Mouse (Mus musculus): Measurements from ENCODE around the gene Gm37240.
"Not testable (repeated sequence)": the region's sequence is repeated elsewhere in the genome, so short reads cannot be mapped to it uniquely, and the experiment has no call there.

Gene Gm37240

DNA sequence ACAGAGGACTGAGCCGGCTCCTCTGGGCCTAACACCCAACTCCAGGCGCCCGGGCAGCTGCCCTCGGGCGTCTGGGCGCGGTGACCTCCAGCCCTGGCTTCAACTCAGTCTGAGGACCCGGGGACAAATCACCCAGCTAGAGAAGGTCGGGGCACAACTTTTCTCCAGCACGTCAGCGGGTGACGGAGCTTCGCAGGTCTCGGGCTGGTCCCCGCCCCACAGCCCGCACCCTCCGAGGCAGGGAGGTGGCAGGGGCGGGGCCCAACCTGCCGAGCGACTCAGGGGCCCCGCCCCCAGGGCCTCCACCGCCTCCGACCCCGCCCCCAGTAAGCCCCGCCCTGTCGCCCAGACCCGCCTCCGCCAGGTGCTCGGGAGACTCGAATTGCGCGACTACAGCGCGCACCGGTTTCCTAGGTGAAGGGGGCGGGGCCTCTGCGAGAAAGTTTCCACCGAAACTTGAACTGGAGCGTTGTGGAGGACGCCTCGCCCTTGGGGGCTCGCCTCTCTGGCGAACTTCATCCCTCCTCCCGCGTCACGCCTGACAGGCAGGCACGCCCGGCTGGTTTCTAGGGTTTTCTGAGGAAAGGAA lies at the start of gene Gm37240, which contains the start of gene Glt28d2:
Gene Gm37240 (minus strand): TSS at position 280 of the 589 bp plus-strand sequence.
Gene Glt28d2 (minus strand): TSS at position 278 of the 589 bp plus-strand sequence.
- peak; percentile 93 for DNase-seq (ENCODE audit: low spot score)

DNA sequence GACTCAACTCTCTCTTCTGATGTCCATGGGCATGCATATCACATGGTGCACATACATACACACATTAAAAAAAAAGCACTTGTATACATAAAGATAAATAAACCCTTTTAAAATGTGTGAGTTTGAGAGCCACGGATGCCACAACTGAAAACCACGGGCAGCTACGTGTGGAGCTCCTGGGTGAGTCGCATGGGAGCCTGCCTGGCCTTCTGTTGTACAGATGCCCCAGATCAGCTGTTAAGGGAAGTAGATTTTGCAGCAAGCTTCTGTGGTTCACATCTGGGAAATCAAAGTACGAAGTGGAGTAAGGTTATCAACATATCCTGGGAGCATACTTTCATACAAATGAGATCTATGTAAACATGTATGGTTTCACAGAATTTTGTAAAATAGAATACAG lies 46.3 kb upstream of the Gm37240 start:
- DNase-seq (ENCODE audit: low spot score) = no peak

DNA sequence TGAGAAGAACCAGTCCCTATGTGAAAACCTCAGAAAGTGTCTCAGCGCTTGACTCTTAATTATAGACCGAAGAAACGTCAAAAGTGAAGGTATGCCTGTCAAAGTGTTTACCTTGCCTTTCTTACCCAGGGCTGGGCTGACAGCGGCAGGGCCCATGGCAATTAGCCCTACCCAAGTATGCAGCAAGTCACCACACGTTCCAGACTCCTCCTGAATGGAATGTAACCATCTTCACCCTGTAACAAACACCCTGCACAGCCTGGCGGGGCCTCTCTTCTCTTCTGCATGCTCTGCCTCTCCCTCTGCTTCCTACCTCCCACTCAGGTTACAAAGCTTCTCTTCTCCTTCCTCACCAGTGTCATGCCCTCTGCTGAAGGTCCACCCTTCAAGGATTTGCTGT lies 44.5 kb upstream of the Gm37240 start:
- no peak for DNase-seq (ENCODE audit: low spot score)

DNA sequence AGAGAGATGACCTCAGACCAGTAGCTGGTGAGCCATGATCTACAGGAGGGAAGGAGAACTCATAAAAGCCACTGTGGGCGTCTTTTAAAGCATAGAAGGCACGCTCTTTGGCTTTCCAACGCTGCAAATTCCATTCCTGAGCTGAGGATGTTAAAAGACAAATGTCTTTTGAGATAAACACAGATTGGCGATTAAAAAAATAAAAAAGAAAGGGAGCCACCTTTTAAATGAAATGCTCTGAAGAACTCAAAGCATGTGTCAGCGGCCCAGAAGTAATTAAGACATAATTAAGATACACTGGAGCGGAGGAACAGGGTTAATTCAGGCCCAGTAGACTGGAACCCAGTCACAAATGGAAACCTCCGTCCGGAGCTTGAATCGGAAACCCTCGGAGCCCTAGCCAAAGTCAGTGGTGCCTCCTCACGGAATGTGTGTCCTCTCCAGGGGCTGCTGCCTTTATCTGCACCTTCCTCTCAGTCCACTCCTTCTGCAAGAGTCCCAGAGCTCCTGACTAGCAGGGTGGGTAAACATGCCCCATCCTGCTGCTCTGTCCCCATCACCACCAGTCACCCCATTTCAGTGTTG lies 43.4 kb upstream of the Gm37240 start:
- DNase-seq (ENCODE audit: low spot score) = no peak

DNA sequence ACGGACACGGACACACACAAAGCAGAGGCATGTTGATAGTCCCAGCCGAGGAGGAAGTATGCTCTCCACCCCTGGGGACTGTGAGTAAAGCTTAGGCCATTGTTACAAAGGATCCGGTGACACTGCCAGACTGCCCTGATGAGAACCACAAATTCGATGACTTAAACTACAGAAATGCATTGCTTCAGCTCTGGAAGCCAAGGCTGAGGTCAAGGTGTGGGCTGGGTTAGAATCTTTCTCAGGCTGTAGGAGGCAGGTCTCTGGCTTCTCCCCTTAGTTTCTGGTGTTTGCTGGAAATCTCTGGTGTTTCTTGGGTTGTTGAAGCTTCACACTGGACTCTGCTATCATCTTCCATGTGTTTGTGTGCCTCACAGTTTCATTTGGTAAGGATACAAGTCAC lies 42.4 kb upstream of the Gm37240 start:
- DNase-seq (ENCODE audit: low spot score) = no peak

DNA sequence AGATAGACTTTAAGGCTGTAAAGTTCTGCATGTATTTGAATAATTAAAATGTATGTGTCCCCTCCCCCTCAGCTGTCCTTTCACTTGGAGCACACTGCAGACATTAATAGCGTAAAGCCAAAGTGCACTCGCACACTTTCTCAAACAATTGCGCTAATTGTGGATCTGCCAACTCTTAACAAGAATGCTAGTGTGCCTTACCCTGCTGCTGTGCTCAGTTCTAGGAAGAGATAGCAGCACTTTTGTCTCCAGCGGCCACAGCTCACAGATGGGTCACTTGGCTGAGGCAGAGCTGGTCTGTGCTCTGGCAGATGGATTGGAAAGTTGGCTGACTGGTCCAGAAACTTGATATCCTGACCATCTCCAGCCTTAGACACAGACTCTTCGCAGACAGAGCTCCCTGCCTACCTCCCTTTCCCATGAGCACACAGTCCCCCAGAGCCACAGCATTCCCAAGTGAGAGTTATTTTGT lies 40.9 kb upstream of the Gm37240 start:
- DNase-seq (ENCODE audit: low spot score) = no peak

DNA sequence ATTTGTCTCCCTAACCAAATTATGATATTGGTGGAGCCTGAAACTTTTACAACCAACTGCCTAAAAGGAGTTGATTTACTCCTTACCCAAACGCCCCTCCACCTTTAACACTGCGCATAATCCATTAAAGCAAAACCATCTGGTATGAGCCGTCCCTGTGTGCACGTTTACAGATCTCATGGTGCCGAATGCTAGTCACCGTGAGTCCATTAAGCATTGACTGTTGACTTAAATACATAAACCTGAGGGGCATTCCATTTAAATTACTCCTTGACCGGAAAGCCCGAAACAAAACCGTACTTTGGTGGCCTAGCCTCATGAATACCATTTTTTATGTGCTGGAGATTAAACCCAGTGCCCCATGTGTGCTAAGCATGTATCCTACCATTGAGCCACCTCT lies 40.0 kb upstream of the Gm37240 start:
- no peak for DNase-seq (ENCODE audit: low spot score)

DNA sequence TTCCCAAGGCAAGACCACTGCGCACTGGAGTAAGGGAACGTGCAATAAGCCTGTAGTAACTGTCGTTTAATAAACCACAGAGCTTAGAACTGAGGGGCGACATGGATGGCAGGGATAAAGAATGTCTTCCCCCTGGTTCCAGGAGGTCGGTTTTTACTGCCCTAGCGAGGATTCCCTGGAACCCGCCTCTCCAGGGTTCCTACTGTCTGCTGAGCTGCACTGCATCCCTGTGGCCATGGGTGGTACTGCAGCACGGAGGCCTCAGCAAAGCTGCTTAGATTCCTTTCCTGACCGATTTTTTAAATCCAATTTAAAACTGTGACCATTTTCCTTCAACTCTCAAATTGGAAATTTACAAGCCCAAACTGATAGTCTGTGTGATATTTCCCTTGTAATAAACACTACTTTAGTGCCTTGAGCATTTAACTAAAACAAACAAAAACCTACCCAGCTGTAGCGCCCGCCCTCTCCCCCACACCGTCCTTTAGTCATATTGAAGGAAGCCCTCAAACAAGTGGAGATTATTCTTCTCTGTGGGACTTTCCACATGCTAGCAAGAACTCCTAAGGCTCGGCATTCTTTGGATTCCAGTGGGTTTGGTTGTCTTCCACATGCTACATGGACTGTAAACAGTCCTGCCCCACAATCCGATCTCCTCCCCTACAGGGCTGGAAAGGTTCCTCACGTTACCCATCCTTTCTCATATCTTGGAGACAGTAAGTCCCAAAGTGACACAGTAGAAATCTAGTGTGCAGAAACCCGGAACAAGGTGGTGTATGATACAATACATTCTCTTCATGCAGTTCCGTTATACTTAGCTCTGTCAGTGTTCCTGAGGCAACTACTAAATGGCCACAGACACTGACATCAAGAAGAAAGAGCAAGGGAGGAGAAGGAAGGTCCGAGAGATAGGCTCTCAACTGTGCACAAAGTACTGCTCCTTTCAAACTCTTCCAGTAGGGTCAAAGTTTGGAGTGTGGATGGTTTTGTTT lies 36.9 kb upstream of the Gm37240 start:
- peak; percentile 69 for DNase-seq (ENCODE audit: low spot score)

DNA sequence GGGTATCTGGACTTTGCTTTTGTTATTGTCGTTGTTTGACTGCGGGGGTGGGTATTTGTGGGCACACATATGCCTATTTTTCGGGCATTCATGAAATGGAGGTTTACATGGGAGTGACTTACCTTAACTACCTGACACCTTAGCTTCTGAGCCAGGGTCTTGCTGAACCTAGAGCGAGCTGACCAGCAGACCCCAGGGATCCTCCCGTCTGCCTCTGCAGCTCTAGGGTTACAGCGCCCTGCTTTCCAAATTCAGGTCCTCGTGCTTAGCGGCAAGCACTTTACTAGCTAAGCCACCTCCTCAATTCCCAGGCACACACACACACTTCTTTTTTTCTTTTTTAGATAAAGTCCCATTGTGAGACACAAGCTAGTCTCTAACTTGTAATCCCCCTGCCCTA lies 36.0 kb upstream of the Gm37240 start:
- DNase-seq (ENCODE audit: low spot score) = no peak

DNA sequence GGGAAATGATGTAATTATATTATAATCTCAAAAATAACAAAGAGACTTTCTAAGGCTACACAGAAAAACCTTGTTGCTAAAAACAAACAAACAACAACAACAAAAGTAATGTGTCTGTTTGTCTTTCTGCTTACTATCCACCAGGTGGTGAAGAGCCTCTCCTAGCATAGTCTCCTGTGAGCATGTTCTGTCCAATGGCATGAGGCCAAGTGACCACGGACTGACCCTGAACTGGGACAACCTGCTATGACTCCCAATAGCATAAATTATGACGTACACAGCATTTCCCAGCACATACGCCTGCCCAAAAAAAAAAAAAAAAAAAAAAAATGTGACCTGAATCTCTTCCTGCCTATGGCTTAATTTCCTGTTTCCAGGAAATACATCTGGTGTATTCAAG lies 35.0 kb upstream of the Gm37240 start:
- DNase-seq (ENCODE audit: low spot score) = no peak

DNA sequence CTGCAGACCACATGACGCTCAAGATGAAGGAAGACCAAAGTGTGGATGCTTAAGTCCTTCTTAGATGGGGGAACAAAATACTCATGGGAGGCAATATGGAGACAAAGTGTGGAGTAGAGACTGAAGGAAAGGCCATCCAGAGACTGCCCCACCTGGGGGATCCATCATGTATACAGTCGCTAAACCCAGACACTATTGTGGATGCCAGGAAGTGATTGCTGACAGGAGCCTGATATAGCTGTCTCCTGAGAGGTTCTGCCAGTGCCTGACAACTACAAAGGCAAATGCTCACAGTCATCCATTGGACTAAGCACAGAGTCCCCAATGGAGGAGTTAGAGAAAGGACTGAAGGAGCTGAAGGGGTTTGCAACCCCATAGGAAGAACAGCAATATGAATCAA lies 33.4 kb upstream of the Gm37240 start:
- not testable (repeated sequence) for DNase-seq (ENCODE audit: low spot score)

DNA sequence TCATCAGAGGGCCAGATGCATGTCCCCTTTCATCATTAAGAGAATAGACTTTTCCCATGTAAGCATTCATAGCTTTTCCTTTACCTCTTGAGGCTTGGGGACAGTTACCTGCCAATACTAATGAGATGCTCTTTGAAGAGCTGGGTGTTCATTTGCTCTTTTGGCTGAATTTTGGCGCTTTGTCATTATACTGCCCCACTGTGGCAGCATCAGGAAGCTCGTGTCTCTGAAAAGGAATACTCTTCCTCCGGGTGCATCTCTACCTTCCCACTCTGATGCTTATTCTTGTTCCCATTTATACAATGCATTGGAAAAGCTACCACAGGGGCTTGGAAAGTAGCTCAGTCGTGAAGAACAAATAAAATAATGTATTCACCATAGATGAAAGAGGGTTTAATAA lies 30.3 kb upstream of the Gm37240 start:
- no peak for DNase-seq (ENCODE audit: low spot score)

DNA sequence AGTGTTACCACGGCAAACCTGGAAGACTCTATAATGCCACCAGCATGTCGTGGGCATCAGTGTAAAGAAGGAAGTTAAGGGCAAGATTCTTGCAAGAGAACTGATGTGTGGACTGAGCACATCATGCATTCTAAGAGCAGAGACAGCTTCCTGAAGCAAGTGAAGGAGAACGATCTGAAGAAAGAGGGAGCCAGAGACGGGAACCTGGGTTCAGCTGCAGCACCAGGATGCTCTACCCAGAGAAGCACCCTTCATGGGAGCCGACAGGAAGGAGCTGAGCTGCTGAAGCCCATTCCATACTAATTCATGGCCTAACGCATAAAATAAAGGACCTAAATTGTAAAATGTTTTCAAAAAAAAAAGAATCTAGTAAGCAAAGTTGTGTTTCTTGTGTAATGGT lies 27.5 kb upstream of the Gm37240 start:
- no peak for DNase-seq (ENCODE audit: low spot score)

DNA sequence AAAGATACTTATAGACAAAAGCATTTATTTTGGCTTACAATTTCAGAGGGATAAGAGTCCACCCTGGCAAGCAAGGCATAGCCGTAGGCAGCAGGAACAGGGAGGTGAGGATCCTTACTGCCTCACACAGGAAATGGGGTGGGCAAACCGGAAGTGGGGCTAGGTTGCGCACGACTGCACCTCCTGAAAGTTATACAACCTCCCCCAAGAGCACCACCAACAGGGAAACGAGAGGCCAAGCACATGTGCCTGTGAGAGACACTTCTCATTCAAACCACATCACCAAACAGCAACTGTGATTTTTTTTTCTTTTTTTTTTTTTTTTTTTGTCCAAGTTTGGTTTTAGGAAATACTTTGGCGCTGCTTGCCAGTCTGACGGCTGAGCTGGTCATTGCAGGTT lies 19.8 kb upstream of the Gm37240 start:
- no peak for DNase-seq (ENCODE audit: low spot score)

DNA sequence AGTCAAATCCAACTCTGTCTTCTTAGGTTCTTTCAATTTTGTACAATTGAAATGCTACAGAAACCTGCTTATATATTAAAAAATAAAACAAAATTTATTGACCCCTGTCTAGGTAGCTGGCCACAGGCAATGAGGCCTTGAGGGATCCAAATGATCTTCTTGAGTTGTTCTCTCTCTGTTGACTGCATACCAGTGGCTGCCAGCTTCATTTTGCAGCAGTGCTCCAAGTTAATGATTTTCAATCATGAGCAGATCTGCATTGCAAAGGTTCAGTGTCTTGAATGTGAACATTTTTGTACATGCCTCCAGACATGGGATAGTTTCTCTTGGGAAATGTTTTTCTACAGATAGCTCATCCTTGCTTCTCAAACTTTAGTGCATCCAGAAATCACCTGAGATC lies 17.1 kb upstream of the Gm37240 start:
- no peak for DNase-seq (ENCODE audit: low spot score)

DNA sequence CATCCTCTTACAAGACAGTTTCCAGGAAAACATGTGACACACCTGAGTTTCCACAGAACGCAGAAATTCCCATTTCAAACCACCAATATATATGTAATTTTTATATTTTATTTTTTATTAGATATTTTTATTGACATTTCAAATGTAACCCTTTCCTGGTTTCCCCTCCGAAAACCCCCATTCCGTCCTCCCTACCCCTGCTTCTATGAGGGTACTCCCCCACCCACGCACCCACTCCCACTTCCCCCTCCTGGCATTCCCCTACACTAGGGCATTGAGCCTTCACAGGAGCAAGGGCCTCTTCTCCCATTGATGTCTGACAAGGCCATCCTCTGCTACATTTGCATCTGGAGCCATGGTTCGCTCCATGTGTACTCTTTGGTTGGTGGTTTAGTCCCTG lies 7.7 kb upstream of the Gm37240 start:
- DNase-seq (ENCODE audit: low spot score) = no peak

DNA sequence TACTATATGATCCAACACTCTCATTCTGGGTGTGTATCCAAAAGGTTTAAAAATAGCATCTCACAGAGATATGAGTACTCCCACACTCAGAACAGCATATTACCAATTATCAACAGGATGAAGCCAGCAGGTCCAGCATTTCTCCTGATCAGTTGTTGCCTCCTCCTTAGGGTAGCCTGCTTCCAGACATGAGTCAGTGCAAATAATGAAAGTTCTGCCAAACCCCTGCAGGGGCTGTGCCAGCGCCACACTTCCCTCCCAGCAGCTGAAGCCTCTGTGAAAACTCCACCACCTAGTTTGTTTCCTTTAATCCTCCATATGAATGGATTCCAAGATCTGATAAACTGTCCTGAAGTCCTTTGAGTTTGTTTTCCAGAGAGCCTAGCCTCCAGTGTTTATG lies 4.3 kb upstream of the Gm37240 start:
- no peak for DNase-seq (ENCODE audit: low spot score)

DNA sequence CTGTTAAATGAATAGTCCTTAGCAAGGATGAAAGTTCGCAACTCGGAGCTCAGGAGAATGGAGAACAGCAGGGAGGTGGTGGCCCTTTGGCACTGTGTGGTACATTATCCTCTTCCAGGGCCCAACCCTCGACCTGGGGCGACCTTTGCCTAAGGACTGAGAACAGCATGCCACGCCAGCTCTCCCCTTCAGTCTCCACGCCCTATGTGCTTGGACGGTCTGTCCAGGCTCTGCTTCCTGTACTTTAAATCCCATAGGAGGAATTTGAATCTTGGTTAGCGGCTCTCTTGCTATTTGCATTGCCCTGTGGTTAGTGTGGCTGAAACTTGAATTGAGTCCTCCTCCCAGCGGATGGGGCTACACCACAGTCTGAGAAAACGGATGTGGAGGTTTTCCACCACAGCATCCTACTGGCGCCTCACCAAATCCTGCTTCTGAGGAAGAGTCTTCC lies 928 bp upstream of the Gm37240 start:
- DNase-seq (ENCODE audit: low spot score) = peak; percentile 4

DNA sequence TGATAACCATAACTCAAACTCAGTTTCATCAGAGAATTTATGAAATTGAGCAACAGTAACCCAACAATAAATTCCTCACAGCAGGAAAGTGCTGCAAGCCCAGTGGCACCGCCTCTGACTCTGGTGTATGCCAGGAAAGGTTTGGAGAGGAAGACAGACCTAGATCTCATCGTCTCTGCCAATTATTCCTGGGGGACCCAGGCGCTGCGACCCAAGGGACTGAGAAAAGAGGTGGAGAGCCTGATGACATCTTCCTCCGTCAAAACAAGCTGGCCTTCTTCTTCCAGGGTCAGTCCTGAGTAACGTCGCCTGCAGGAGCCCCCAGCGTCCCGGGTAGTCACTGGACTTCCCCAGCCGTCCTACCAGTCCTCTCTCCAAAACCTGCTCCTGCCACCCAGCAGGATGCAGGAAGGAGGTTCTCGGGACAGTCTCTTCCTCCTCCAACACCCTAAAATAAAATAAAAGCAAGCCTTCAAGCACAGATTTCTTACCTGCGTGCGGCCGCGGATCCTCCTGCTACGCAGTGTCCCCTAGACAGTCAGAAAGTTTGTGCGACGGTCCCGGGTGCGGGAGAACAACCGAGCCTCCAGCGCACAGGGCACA lies 581 bp downstream of the Gm37240 start:
- no peak for DNase-seq (ENCODE audit: low spot score)

DNA sequence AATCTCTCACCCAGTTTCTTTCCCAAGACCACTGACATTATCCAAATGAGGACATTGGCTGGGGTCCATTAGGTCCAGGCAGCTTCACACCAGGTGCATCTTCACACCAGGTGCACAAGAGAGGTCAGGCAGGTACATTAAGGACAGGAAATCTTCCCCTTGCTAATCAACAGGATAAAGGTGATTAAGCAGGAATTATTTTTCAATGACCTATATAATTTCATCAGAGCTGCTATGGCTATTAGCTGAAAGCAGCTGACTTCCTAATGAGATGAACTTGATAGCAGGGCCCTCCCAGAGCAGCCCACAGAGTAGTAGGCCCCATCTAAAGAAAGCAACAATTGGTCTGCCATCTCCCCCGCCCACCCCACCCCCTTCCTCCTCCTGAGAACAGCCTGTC lies 1.4 kb downstream of the Gm37240 start:
- DNase-seq (ENCODE audit: low spot score) = no peak

DNA sequence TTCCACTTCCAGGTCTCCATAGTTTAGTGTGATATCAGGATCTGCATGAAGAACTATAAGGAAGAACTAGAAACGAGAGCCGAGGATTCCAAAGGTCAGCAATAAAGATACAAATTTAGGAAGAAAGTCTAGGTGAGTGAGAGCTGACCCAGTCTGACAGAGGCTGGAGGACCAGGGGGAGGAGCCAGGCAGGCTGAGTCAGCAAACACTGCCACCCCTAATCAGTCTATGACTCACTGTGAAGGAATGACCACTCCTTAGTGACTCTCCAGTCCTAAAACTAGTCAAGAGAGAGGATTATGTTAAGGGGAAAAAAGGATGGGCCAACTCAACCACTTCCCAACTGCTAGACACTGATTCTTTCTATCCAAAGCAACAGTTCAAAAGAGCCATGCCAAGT lies 6.6 kb downstream of the Gm37240 start:
- peak; percentile 33 for DNase-seq (ENCODE audit: low spot score)

DNA sequence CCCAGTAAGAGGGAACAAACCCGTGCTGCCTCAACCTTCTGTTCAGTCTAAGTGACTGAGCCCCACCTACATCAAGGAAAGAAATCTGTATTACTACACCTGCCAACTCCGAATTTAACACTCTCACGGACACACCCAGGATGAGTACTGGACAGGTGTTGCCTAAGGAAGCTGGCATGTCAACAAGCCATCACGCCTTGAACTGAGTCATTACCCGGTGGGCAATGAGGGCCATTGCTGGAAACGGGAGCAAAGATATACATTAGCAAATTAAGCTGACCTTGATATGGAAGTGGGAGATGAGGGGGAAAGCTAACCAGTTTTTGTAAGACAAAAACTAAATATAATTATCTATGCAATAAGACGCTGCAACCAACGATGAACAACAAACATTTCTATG lies 7.2 kb downstream of the Gm37240 start:
- no peak for DNase-seq (ENCODE audit: low spot score)
